Mouse (Mus musculus): ENCODE measurements at regions not wholly inside any gene's neighbourhood (a gene's known extent, or its start where the extent isn't known, plus 50 kb on each side); places are given as distances from the start of the nearest gene placed in this dataset.

DNA sequence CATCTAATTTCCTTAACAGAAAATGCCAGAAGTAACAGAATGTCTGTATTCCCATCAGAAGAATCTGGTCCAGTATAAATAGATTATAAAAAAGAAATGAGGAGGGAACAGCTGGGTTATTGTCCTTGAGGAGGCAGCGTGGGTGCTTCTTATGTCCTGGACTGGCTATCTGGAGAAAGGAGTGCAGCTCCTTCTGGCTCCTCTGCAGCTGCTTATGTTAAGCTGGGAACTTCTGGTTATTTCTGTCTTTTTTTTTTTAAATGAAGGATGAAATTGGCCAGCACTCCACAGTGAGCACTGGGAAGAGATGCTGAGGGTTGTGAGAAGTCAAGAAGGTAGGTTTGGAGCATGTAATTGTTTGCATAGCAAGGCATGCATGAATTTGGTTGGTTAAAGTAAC is 441.5 kb downstream of the Ebf1 start:
- DNase-seq: no peak

DNA sequence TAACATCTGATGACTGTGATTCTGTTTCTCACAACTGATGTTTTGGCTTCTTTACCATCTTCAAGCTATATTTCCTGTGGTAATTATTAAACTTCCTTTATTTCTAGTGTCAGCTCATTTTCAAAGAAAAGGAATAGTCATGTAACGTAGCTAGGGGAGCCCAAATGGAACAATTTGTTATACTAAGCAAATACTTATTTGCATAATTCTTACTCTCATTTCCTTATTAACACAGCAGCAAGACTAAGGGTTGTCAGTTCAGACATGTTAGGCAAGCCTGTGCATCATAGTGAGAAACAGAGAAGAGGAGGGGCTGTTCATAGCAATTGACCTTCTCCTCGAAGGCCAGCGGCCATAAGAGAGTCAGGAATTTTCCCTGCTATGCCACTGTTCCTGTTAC is 449.5 kb downstream of the Ebf1 start:
- no peak for DNase-seq

DNA sequence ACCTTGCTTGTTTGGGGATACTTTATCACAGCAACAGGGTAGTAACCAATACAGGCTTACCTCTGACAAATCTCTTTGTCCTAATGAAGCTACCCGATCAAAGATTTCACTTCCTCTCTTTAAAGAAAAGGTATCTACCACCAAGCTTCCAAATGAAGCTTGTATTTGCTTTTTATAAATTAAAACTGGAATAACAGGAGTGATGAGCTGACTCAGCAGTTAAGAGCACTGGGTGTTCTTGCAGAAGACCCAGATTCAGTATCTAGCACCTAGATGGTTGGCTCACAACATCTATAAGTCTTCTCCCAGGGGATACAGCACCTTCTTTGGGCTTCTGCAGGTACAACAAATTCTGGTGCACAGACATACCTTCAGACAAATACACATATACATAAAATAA is 453.2 kb downstream of the Ebf1 start:
- DNase-seq: no peak

DNA sequence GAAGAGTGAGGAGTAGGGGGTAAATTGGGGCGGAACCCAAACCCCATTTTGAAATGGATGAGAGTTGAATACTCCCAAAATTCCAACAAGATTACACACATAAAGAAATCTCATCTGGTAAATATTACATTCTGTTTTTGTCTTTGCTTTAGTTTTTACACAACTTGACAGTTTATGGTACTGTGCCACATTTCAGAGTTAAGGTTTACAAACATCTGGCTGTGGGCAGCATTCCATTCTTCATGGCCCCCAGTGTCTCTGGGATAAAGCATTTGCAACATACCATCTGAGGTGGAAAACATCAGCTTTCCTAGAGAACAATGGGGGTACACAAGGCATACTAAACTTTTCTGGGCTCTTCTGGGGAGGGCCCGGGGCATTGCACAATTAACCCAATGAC is 454.1 kb downstream of the Ebf1 start:
- no peak for DNase-seq

DNA sequence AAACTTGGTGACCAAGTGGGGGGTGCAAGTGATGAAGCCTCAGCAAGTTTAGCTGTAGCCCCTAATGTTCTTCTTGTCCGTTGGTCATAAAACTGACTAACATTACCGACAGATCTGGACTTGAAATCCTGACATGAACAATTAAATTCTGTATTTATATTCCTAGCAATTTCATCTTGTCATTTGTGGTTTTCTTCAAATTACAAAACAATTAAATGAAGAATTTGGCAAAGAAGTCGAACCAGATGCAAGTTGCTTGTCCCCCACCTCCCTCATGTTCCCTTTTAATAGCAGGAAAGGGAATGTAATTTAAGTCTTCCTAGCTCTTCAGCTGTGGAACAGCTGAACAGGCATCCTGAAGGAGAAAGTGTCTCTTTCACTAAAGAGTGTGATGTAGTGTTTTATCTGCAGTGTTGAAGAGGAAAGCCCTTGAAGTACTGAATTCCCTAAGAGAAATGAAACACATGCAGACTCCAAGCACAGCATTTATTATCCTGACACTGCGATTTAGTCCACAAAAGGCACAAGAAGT is 467.5 kb downstream of the Ebf1 start:
- no peak for DNase-seq

DNA sequence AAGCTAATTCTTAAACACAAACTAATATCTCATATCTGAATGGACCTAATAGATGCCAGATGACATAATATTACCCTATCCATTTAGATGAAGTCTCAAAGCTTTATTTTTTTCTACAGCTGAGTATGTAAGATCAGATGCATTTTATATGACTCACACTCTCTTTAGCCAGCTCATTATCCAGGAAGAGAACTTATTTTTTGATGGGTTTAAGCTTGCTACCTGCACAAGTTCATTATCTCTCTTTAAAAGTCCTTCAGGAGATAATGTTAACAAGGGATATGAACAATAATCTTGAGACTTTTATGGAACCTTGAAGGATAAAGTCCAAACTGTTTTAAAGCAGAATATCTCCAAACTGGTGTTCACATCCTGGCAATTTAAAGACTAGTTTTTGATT is 468.0 kb downstream of the Ebf1 start:
- DNase-seq: no peak

DNA sequence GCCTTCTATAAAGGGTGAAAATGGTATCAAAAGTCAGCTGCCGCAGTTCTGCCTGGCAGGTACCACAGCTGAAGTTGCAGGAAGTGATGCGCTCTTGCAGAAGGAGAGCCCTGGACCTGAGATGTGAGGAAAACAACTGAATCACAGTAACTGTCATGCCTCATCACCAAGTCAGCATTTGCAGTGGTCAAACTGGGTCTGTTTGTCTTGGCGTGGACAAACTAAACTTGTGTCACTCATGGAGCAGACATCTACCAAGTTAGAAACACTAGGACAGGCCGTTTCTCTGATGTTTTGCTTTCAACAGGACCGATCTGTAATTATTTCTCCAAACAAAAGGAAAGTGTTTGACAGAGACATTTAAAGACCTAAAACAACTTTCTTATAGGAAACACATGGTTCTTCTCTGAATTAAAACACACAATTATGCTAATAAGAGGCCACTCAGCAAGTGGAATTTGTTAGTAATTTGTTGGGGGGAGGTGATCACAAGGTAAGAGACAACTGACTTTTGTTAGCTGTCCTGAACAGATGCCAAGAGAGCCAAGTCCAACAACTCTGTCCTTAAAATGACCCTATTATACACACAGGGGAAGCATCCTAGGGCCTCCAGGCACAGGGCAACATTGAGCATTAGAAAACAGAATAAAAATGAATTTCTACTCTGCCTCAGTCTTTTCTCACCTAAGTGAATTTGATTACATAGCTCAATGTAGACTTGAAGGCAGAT is 470.2 kb downstream of the Ebf1 start:
- DNase-seq: no peak

DNA sequence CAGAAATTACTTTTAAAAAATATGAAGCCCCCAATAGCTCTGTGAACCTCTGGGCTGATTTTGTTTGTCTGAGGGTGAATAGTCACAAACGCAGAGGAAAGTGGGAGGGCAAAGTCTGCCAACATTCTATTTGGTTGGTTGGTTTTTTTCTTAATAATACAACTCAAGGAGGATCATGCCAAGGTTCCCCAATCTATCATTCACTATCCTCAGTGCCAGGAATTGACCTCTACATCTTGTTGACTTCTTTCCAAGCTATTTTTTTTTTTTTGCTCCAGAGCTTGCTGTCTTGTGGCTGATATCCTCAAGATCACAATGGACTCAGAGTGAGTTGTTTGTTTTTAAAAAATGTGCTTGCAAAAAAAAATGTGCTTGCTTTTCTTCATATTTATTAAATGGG is 471.2 kb downstream of the Ebf1 start:
- no peak for DNase-seq

DNA sequence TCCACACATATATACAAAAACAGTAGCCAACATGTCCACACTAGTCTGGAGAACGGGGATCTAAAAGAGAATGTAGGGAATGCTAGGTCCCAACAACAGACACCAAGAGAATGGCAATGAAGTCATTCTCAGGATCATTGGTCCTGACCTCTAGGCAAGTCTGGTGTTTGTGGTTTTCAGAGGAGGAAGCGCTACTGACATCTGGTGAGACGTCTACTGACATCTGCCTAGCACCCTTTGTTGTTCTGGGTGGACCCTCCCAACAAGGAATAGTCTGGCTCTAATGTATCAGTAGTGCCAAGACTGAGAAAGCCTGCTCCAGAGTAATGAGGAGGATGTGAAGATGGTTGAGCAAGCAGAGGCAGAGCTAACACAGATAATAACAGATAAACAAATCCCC is 472.4 kb downstream of the Ebf1 start:
- no peak for DNase-seq

DNA sequence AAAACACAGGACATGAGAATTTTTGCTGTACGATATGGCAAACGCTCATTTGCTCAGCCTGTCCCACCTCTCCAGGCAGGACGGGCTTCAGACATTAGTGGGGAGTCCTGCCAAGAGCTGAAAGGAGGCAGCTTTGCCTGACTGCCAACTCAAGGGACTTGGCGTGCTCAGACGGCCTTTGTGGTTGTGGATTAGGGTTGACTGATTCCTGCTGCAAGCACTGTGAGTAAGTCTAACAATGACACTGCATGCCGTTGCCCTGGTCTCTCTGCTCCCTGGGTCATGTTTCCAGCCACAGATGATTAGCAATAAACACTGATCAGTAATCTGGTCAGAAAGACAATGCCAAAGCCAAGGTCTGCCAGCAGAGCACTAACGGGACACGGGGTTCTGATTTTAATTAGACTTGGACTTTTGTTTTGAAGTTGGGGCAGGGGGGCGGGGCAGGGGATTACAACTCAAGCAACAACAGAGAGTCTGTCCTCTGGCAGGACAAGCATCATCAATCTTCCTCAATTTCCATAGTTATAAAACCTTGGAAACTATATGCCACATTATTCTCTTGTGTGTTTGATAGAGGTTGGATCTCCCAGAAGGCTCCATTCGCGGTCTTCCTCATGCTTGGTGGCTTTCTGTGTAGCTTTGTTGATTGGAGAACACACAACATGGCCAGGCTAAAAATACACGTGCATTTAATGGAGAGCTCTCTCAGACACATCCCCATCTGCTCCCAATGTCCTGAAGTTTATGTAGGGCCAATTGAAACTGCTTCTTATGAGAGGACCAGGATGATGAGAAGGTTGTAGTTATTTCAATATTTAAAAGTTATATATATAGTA is 486.6 kb downstream of the Ebf1 start:
- DNase-seq: peak; percentile 13

DNA sequence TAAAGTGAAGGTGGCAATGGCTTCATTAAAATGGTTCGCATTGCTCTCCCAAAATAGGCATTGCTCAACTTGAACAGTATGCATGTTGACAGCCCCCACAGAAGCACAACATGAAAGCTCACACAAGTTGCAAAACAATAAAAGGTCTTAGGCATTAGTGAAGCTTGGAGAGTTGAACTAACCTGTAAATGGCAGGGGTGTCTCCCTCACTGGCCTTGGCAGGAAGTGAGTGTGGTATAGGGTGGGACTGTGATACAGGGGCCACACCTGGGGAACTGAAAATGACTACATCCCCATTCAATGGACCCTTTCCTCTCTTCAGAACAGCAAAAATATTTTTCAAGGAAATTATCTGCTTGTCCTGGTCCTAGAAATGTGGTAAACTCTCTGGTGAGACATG is 499.6 kb downstream of the Ebf1 start:
- DNase-seq: no peak

DNA sequence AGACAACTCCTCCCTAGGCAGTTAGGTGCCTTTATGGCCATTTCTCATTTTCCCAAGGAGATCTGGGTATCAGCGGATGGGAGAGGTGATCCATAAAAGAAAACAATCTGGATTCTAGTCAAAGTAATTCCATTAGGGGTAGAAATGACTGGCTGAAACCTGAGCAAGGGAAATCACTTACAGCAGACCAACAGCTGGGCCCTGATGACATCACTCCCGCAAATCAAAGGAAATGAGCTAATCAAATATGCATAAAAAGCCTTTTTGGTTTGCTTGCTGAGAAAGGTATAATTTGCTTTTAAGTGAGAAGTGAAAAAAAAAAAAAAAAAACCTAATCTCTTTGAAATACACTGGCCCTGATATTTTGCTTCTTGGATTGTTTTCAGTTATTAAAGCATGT is 506.2 kb downstream of the Ebf1 start:
- no peak for DNase-seq

DNA sequence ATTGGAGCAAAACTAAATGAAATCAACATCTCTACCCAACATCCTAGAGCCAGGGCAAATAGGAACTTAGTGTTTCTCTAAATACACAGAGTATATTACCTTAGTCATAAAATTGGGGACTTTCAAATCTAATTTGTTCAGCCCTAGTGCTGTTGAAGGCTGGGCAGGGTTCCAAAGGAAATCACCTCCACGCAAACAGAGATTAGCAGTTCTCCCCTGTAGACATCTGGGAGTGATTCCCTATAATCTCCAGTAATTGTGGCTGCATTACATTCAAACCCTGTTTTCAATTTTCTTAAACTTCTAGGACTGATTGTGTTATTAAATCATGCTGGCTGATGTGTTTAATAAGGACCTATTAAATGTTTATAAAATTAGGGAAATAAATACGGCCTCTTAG is 519.7 kb downstream of the Ebf1 start:
- DNase-seq: no peak

DNA sequence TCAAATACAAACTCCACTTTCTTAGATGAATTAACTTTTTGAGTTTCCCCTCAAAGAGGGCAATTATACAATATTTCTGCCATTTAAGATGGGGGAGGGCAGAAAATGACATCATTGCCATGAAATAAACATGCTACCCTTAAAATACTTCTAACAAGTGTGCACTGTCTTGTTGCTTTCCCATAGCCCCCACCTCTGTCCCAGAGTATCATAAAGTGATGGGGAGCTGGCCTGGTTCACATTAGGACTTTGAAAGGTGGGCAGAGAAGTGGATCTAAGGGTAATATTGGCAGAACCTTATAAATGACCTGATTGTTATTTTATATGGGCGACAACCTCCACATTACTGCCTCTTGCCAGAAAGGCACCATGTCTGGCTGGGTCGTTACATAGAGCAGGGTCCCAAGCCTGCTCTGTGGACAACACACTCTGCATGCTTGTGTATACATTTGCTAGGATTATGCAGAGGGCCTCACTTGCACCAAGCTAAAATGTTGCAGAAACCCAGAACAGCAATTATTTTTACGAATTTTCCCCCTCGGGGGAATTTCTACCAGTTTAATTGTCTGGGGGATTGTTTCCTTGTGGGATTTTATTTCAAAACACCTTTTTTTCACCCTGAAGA is 521.3 kb downstream of the Ebf1 start:
- DNase-seq: no peak

DNA sequence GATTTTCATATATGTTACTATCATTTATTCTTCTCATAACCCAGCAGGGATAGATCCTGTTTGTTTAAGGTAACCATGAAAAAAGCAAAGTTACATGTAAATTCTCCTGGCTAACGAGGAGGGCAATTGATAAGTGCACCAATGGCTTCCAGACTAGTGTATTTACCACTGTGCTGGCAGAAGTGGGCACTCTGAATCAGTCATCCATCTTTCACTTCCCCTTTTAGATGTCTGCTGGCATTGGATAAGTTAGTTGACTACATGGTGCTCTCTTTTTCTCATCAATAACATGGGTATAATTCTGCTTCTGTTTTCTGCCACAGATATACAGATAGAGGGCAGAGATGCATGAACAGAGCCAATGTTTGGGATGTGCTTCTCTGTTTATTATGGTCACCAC is 523.4 kb downstream of the Ebf1 start:
- DNase-seq: no peak

DNA sequence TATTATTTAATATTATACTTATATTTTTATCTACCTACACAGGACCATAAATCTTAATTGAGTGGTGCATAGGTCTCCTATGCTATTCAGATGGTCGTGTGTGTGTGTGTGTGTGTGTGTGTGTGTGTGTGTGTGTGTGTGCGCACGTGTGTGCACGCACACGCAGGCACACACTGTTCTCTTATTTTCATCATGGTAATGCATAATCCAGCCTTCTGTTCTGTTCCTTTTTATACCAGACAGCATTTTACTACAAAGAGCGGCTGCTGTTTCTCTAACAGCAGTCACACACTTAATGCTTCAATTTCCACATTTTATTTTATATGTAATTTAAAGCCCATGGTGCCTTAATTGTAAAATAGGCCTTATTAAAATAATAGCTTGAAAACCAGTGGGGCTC is 537.0 kb downstream of the Ebf1 start:
- DNase-seq: no peak

DNA sequence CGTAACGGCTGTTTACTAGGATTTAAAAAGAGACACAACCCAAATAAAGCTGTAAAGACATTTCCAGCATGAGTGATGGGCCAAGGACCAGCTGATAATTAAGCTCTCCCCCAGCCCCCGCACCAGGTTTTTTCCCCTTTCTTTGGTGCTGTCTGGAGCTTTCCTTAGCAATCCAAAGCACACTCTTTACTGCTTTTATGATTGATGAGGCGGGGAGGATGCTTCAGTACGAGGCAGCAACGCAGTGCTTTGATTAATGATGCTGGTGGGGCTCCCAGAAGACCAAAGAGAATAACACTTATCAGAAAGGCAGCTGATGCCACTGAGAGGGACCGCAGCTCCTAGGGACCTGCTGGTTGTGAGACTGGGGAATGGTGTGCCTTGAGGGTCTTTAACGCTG is 537.4 kb downstream of the Ebf1 start:
- no peak for DNase-seq

DNA sequence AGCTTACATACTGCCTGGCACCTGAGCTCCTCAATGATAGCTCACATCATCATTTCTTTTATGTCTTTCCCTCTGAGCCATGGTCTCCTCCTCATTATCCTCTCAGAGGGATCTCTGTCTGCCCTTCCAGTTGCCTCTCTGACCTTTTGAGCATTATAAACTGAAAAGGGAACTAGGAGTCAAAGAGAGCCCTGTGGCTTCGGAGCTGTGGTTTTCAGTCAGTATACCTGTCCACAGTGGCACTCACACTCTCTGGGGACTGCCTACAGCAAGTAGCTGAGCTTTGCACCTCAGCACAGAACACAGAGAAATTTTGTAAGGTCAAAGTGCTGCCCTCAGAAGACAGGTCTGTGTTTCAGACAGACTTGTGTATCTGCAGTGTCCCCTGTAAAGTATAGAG is 538.7 kb downstream of the Ebf1 start:
- DNase-seq: no peak

DNA sequence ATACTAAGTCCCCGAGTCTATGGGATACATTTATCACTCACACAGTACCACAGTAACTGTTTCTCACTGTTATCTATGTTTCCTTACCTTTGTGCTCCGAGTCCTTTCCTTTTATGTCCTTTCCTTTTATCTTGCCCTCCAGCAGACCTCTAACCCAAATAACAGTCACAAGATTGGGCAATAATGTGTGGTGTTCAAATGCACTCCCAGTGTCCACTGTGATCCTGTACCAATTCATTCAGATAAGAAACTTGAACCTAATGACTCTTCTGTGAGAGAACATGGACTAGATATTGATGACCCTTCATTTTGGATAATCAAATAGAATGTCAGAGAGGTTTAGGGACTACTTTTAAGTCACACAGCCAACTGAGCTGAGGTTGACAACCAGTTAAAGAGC is 541.2 kb downstream of the Ebf1 start:
- DNase-seq: no peak

DNA sequence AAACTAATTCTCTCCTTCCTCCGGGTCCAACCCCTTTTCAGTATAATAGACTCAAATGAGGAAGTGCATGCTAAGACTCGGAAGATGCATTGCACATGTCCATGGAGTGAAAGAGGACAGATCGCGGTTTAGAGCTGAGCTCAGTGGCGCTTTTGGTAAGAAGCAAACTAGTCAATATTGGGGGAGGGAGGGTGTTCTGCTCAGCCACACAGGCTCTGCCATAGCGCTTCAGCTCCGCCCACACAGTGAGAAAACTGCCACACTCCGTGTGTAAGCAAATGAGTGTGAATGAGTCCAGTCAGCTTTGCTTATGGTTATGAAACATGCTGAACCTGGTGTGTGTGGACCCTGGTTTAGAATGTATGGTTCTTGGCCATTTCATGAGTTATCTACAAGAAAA is 543.8 kb downstream of the Ebf1 start:
- DNase-seq: no peak

DNA sequence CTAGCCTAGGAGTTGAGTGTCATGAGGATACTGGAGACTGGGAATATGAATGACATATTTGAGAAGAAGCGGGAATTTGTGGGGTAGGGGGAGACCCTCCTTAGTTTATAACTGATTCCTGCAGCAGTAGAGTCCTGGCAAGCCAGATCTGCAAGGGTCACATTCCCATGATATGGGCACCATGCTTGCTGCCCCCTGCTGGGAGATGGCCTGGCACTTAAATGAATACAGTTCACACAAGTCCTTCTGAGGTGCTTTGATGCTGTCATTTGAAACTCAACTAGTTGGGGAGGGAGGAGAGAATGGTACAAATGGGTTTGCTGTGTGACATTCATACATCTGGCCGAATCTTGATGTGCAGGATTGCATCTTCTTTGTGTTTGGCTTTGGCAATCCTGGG is 556.4 kb downstream of the Ebf1 start:
- no peak for DNase-seq

DNA sequence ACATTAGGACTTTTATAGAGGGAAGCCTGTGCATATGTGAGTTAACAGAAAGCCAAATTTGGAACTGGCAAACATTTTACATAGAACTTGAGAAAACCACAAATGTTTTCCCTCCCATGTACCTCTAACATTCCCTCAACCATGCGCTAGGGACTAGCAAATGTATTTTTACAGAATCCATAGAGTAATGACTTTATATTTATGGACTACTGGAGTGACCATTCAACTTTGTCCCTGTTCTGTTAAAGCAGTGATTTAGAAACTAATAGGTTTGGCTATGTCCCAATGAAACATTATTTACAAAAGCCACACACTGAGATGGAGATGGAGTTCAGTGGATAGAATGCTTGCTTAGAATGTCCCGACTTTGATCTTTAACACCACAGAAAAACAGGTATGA is 557.0 kb downstream of the Ebf1 start:
- DNase-seq: no peak

Measured in heart, postnatal 4 days (tissue).